Mouse (Mus musculus): ENCODE measurements at regions not wholly inside any gene's neighbourhood (a gene's known extent, or its start where the extent isn't known, plus 50 kb on each side); places are given as distances from the start of the nearest gene placed in this dataset.

DNA sequence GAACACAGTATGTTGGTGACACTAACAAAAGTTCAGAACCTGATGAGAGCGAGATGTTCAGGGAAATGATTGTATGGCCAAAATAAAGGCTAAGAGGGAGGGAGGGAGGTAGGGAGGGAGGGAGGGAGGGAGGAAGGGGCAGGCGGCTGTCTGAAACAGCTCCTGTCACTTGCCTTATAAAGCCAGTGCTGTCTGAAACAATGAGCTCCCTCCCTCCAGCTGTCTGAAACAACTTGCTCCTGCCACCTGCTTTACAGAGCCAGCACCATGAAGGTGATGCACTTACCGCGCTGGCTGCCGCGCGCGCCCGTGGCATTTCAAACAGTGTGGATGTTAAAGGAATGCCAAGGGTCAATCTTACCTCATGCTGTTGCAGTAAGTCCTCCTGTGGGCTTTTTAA lies 571.9 kb downstream of the 1700064H15Rik start:
- TF ChIP-seq CTCF (IDR thresholded peaks at IDR 0.05; ENCODE audit: insufficient read depth, low read depth, low read length) = no peak
- TF ChIP-seq POLR2A (IDR thresholded peaks at IDR 0.05; ENCODE audit: insufficient read depth, low read depth, low read length) = no peak

All from olfactory bulb, adult 2 months (tissue).